Mouse (Mus musculus): Measurements from ENCODE around the gene Ing5.
"Not testable (repeated sequence)": the region's sequence is repeated elsewhere in the genome, so short reads cannot be mapped to it uniquely, and the experiment has no call there.

The Ing5 gene

DNA sequence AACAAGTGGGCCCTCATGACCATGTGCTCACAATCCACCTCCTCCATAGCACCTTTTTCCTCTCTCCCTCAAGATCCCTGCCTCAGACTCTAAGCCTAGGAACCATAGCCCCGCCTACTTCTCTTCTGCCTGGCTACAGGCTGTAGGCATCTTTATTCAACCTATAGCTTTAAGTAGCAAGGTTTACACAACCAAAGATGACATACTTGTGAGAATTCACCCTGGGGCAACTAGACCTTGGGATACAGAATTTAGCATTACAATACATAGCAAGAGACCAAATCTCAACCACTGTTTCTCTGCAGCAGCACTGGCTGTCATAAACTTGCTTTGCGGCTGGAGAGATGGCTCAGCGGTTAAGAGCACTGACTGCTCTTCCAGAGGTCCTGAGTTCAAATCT is 6.2 kb downstream of the Ing5 start:
- no peak for DNase-seq (ENCODE audit: extremely low spot score, low read depth, low spot score)

DNA sequence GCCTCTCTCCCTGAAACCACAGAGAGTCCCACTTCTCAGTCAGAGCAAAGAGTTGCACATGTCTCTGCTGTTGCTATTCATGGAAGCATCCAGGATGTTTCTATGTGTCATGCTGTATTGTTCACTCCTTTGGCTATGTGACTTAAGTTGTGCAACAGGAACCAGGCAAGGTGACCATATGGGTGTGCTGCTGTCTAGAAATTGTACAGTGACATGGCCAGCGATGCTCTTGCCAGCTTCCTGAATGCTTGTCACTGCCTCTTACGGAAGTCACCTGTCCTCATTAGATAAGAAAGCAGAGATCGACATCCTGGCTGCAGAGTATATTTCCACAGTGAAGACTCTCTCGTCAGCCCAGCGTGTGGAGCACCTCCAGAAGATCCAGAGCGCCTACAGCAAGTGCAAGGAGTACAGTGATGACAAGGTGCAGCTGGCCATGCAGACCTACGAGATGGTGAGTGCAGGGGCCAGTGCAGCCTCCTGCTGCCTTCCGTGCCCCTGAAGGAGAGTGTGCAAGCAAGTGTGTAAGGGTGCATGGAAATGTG is 7.8 kb downstream of the Ing5 start:
- no peak for DNase-seq (ENCODE audit: extremely low spot score, low read depth, low spot score)

DNA sequence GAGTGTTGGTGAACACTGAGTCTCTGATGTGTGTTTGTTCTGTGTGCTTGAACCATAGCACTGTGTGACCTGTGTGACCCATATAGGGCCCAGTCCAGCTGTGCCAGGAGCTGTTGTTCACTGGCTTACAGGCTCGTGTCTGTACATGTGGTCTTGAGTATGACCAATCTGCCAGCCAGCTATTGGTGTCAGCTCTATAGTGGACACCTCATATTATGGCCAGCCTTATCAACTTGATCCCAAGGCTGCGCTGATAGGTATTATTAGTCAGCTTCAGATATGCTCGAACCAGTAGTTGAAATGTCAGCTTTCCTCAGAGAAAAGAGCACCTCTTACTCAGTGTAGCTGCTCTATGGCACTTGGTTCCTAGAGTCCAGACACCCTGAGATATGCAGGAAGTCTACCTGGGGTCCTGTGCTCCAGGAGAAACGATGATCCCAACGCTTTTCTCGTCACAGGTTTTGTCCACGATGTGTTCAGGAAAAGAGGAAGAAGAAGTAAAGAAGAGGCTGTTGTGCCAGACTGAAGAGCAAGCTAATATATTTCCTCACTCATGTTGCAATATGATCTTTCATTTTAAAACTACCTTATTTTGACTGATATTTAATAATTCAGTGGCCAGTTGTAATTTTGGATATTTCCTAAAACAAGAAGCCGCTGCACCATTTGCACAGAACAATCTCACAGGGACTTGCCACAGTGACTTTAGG is 14.2 kb downstream of the Ing5 start:
- no peak for DNase-seq (ENCODE audit: extremely low spot score, low read depth, low spot score)

DNA sequence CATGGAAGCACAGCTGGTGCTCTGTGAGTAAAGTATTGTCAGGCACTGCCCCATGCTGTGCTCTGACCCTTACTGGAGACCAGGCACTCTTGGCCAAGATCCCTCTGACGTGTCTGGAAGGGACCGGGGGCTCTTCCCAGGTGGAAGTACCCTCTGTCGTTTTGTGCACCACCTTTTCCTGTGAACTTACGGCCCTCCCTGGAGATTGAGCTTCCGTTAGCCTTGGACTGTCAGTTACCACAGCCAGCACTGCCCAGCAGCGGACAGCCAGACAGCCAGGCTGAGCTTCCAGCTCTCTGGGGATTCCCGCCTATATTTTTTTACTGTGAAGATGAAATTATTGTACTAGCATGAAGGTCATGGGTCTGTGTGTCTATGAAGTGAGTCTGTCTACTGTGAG is 15.0 kb downstream of the Ing5 start:
- no peak for DNase-seq (ENCODE audit: extremely low spot score, low read depth, low spot score)

DNA sequence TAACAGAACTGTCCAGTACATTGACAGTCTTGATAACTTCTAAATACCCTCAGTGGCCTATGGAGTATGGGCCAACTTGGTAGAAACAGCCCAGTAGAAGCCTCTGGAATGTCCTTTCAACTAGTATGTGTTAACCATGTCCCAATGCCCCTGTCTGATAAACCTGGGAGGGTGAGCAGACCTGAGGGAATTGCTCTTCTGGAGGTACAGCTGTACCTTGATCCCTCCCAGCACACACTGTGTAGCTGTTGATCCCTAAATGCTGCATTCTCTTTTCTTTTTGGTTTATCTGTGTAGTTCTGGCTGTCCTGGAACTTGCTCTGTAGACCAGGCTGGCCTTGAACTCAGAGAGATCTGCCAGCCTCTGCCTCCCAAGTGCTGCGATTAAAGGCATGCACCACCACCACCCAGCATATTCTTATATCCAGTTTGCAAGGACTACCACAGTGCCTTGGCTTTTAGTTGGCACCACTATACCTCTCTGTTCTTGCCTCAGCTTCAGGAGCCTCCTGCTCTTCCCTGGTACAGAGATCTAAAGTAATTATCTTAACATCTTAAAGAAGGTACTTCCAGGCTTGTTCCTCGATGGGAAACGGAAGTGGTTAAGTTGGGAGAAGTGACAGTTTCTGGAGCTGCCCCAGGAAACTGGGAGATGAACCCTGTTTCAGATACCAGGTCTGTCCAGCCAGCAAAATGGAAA is 20.2 kb downstream of the Ing5 start:
- no peak for DNase-seq (ENCODE audit: extremely low spot score, low read depth, low spot score)

DNA sequence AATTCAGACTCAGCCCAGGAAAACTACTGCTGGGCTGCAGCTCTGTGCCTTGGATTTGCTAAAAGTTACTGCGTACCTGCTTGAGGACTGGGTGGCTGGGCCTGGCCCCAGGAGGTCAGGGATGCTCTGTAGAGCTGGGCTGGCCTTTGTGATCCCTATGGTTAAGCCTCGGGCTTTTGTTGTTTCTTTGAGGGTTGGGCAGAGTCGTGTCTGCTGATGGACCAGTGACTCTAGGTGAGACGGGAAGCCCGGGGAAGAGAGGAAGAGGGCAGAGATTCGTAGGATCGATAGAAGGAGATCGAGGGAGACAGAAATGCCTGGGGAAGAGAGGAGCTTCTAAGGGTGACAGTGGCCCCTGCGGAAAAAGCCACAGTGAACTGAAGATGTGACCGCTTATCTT is 20.8 kb downstream of the Ing5 start, which contains the start of gene D2hgdh:
Gene D2hgdh, plus strand, starts transcription at position 301 of the 400 bp plus-strand sequence.
- no peak for DNase-seq (ENCODE audit: extremely low spot score, low read depth, low spot score)

DNA sequence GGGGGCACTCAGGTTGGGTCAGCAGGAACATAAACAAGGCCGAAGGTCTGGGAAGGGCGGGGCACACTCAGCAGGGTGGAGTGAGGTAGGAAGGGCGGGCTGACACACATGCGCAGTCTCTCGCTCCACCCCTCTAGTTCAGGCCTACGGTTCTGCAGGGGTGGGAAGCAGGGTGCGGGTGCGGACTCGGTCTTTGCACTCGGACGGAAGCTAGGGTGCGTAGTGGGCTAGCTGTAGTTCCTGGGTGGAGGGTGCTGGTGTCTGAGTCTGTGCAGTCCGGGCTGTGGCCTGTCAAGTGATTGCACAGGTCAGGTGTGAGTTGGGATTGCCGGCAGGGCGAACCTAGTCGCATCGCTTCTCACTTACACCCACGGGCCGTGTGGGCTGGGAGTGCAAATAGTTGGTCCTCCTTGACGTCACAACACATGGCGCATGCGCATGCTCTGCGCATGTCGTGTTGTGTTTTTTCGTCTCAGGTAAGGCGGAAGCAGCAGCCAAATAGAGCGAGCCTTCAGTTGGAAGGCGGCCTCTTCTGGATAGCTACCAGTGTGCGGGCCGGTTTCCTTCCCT is 21.4 kb downstream of the Ing5 start:
- peak; percentile 99 for DNase-seq (ENCODE audit: extremely low spot score, low read depth, low spot score)

DNA sequence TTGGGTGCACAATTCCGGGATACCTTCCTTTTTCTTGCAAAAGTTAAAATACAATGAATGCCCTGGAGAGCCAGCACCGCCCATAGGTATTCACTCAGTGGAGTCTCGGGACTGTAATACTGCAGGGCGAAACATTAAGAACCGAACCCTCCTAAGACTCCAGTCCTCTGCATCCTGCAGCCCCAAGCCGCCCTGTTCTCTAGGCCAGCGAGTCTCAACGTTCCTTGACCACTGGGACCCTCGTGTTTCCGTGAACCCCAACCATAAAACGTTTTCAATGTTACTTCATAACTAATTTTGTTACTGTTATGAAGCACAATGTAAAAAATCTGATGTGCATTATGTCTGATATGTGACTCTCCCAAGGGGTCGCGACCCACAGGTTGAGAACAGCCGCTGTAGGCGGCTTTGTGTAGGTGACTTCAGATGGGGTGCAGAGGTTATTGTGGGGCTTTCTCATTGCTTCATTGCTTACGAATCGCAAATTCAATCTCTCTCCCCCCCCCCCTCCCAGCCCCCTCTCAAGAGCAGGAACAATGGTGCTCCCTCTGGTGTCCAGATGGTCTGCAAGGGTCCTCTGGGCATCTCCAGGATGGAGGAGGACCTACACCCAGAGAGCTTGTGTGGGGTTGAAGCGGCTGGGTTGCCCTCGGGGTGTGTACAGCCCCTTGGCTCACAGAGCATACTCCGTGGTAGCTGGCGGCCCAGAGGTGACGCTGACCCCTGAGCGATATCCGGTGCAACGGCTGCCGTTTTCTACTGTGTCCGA is 22.2 kb downstream of the Ing5 start:
- no peak for DNase-seq (ENCODE audit: extremely low spot score, low read depth, low spot score)

DNA sequence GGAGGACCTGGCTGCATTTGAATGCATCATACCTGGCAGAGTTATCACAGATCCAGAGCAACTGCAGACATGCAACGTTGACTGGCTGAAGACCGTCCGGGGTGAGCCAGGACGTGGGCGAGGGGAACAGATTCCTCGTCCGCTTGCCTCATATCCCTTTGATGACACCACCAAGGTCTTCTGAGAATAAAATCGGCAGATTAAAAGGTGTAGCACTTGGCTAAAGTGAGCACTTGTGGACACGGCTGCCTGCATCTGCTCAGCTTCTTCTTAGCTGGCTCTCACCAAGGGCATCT is 22.7 kb downstream of the Ing5 start:
- DNase-seq (ENCODE audit: extremely low spot score, low read depth, low spot score): no peak

DNA sequence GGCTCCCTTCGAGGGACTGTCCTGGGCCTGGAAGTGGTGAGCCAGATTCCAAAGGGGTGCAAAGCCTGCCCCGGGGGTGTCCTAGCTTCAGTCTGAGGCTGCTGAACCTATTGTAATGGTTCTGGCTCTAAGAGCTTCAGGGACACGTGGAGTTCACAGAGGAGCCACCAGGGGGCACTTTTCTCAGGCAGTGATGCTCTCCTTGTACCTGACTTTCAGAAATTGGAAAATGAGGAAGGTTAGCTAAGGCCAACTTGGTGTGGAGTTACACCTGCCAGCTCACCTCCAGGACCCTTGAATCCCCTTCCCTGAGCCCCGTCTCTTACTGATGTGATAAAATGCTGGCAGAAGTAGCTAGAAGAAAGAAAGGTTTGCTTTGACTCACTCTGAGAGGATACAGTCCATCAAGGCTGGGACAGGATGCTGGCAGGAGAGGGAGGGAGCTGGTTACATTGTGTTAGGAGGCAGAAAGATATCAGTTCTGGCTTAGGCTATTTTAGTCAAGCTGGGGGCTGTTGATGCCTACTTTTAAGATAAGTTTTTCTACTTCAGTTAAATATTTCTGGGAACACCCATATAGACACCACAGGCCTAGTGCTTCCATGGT is 29.1 kb downstream of the Ing5 start:
- DNase-seq (ENCODE audit: extremely low spot score, low read depth, low spot score): not testable (repeated sequence)

DNA sequence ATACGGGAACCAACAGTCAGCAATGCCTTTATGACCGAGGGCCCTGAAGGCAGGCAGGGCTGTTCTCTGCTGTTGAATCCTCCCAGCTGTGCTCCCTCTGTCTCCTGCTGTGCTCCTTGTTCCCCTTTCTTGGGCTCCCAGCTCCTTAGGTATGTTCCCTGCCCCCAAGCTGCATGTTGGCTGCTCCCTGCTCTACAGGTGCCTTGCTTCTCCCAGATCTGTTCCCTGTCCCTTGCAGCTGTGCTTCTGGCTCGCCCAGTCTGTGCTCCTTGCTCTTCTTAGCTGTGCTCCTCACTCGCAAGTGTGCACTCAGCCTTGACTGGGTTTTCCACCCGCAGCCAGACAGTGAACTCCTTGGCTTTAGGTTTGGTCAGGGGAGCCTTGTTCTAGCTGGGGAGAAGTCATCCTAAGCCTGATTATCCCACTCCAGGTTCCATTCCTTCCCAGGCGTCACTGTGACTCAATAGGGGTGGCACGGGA is 30.9 kb downstream of the Ing5 start:
- no peak for DNase-seq (ENCODE audit: extremely low spot score, low read depth, low spot score)

DNA sequence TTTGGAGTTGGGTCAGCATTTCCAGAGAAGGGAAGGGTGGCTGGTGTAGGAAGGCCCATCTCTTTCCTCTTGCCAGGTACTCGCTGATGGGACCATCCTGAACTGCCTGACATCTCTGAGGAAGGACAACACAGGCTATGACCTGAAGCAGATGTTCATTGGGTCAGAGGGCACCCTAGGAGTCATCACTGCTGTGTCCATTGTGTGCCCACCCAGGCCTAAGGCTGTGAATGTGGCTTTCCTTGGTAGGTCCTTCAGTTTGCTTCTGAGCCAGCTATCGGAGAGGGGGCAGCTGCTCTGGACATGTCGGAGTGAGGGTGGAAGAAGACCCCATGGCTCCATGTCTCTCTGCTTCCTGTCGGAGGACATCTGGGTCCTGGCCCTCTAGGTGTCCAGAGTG is 31.4 kb downstream of the Ing5 start:
- DNase-seq (ENCODE audit: extremely low spot score, low read depth, low spot score): no peak

DNA sequence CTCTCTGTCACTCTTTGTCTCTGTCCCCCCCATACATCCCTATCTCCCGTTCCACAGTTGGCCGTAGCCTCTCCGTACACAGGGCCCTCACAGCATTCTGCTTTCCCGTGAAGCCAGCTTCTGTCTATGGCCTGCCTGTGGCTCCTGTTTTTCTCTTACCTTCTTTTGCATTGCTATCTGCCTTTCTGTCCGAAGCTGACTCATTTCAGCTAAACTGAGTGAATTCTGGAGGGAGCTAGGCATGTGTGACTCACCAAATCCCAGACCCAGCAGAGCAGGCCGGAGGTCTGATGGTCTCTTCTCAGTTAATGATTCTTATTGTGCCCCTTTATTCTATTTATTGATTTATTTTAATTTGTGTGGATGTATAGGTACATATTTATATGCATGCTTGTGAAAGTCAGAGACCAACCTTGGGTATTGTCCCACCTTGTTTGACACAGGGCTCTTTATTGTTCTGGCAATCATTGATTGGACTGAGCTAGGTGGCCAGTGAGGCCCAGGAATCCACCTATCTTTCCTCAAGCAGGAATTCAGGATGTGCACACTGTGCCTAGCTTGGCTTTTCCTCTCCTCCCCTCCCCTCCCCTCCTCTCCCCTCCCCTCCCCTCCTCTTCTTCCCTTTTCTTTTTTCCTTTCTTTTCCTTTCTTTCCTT is 32.2 kb downstream of the Ing5 start:
- no peak for DNase-seq (ENCODE audit: extremely low spot score, low read depth, low spot score)

DNA sequence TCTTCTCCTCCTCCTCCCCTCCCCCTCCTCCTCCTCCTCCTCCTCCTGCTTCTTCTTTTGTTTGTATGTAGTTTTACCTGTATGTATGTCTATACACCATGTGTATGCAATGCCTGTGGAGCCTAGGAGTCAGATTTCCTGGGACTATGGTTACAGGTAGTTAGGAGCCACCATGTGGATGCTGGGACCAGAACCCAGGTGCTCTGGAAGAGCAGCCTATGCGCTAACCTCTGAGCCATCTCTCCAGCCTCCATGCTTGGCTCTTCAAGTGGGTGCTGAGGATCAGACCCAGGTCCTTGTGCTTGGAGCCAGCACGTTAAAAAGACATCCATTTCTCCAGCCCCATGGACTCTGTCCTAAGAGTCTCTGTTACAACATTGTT is 32.8 kb downstream of the Ing5 start:
- DNase-seq (ENCODE audit: extremely low spot score, low read depth, low spot score): no peak

DNA sequence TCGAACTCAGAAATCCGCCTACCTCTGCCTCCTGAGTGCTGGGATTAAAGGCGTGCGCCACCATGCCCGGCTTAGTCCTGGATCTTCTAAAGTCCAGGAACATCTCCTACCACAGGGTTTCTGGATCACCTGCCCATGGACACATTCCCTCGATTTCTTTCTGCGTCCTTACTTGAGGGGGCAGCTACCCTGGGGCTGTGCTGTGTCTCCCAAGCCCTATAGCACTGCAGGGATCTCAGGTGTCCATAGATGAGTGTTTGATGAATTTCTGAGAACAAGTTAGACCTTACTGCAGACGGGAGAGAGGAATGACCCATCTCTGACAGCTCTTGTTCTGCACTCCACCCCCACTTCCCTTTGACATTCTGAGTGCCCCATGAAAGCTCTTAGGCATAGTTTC is 33.6 kb downstream of the Ing5 start:
- DNase-seq (ENCODE audit: extremely low spot score, low read depth, low spot score): no peak

DNA sequence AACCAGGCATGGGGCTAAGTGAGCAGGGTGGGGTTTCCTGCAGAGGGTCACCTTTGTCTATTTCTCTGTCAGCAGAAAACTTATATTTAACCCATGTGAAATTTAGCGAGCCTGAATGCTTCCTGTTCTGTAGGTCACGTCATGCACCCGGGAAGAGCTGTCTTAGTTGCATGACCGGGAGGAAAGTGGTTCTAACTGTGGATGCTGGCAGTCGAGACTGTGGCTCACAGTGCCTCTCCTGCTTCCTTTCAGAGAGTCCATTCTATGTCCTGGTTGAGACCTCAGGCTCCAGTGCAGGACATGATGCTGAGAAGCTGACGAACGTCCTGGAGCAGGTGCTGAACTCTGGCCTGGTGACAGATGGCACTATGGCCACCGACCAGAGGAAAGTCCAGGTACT is 34.8 kb downstream of the Ing5 start:
- DNase-seq (ENCODE audit: extremely low spot score, low read depth, low spot score): not testable (repeated sequence)

DNA sequence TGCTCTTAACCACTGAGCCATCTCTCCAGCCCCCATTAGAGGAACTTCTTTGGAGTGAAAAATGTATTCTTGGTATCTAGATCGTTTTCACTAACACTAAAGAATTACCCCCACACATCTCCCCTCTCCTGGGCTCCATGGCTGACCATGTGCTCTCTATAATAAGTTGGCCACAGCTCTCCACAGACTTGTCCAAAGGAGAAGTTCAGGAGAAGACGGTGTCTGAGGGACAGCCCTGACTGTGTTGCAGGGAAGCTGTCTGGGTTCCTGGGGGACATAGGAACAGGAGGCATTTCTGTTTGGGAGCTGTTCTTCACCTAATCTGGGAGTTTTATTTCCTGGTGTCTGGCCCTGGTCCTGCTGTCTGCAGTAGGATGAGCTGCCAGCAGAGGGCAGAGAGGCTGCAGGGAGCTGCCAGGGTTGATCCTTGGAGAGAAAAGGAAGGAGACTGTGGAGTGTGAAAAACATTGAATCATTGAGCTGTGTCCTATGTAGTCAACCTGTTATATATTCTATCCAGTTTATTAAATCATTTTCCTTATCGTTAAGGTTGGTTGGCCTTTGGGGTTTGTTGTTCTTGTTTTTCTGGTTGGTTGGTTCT is 42.1 kb downstream of the Ing5 start:
- not testable (repeated sequence) for DNase-seq (ENCODE audit: extremely low spot score, low read depth, low spot score)

DNA sequence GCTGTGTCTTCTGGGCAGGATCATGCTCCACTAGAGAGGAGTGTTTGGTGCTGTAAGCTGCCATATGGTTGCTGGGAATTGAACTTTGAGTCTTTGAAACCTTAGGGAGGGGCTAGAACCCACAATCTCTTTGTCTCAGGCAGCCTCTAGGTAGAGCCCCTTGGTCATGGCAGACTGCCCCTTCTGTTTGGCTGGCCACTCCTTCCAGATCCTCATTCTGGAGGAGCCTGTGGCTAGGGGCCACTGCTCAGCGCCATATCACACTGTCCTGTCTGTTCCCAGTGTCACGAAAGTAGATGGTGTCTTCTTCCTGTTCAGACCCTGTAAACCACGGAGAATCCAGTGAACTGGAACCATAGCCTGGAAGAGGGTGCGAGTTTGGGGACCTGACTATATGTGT is 52.0 kb downstream of the Ing5 start:
- DNase-seq (ENCODE audit: extremely low spot score, low read depth, low spot score): not testable (repeated sequence)

DNA sequence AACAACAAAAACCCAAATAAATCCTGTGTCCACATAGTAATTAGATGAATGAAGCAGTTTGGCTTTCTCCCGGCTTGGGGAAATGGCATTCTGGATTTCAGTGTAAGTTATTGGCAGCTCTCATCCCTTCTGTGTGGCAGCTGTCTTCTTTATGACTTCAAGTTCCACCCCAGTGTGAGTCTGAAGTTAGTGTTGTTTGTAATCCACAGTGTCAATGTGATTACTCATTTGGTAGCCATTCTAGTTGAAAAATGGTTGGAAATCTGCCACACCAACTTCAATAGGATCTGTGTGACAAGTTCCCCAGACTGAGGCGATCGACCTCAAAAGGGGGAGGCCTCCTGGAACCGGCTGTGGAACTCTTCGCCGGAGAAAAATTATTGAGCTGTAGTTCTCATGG is 53.6 kb downstream of the Ing5 start:
- no peak for DNase-seq (ENCODE audit: extremely low spot score, low read depth, low spot score)

DNA sequence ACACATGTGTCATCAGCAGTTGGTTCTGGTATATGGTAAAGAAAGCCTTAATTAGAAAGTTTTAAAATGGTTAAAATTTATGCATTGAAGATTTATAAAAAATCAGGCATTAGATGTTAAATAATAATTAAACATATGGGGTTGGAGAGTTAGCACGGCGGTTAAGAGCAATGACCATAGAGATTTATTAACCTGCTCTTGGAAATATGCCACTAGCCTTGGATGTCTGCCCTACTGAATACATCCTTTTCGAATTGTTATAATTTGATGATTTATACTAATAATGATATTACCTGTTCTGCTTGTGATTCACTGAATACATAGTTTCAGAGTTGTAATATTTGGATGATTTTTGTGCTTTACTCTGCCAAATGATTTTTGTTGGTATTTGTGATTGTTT is 54.2 kb downstream of the Ing5 start:
- no peak for DNase-seq (ENCODE audit: extremely low spot score, low read depth, low spot score)

Data from hindlimb bud, embryonic 11.5 days (tissue).